Mouse (Mus musculus): Measurements from ENCODE around the gene Lamtor4. TPM values are rescaled to one million over a fixed set of nuclear protein-coding genes. Genes with fewer than 3 reads are reported as not detected.
A peak's percentile ranks its signal among the peaks of the same experiment; 100 is the strongest.

Lamtor4 gene
- polyA plus RNA-seq, 1 experiment from 2014 or later = 81.2 TPM

GRCm38 (mm10) chr5:138234224-138234623 lies 21.1 kb upstream of the Lamtor4 start:
- Histone ChIP-seq H3K9me3 (no peaks in the 10 kb centered on the region), H3K4me3 (replicated peaks) (no peak overlapping the region), H3K4me1 (replicated peaks) (no peaks in the 10 kb centered on the region), H3K36me3 (no peaks in the 10 kb centered on the region), H3K4me2 (replicated peaks) (no peak overlapping the region), H3K27me3 (no peaks in the 10 kb centered on the region), H3K27ac (no peak overlapping the region), H3K9ac (replicated peaks) (no peak overlapping the region)
- ATAC-seq = no peak

GRCm38 (mm10) chr5:138241511-138241910 lies 13.8 kb upstream of the Lamtor4 start:
- 50% methylated on average over 2 of the region's 2 CpGs for WGBS
- Histone ChIP-seq H3K4me1 (replicated peaks) (no peaks in the 10 kb centered on the region), H3K4me3 (replicated peaks) (no peak overlapping the region), H3K36me3 (no peaks in the 10 kb centered on the region), H3K9me3 (no peaks in the 10 kb centered on the region), H3K27me3 (no peaks in the 10 kb centered on the region), H3K4me2 (replicated peaks) (no peak overlapping the region), H3K9ac (replicated peaks) (no peak overlapping the region), H3K27ac (no peak overlapping the region)
- ATAC-seq = no peak

- Histone ChIP-seq H3K4me3 (replicated peaks) (no peak overlapping the region), H3K9me3 (no peaks in the 10 kb centered on the region), H3K4me2 (replicated peaks) (no peak overlapping the region), H3K36me3 (no peaks in the 10 kb centered on the region), H3K27me3 (no peaks in the 10 kb centered on the region), H3K9ac (replicated peaks) (no peak overlapping the region), H3K27ac (no peak overlapping the region), H3K4me1 (replicated peaks) (peaks cover 8% of the 10 kb centered on the region)
- 89% methylated on average over 12 of the region's 12 CpGs for WGBS
- ATAC-seq = no peak
Observed at GRCm38 (mm10) chr5:138251144-138251543, 4.1 kb upstream of the Lamtor4 start.

GRCm38 (mm10) chr5:138253061-138253460 lies 2.2 kb upstream of the Lamtor4 start:
- 91% methylated on average over 3 of the region's 3 CpGs for WGBS
- ATAC-seq = no peak
- no peak overlapping the region for H3K9ac ChIP-seq (replicated peaks)

GRCm38 (mm10) chr5:138256094-138256467 lies 799 bp downstream of the Lamtor4 start:
- H3K4me2 ChIP-seq (replicated peaks) = peak overlapping the region; percentile 82
- WGBS = 20% methylated on average over 7 of the region's 7 CpGs
- H3K27me3 ChIP-seq = no peaks in the 10 kb centered on the region
- peaks cover 16% of the 10 kb centered on the region for H3K4me1 ChIP-seq (replicated peaks)
- ATAC-seq = no peak; the same call in 1 of the 2 replicates
- peak overlapping the region; percentile 65 for H3K4me3 ChIP-seq (replicated peaks)
- peak overlapping the region; percentile 85 for H3K27ac ChIP-seq
- peaks cover 38% of the 10 kb centered on the region for H3K36me3 ChIP-seq
- H3K9me3 ChIP-seq = no peaks in the 10 kb centered on the region
- H3K9ac ChIP-seq (replicated peaks) = peak overlapping the region; percentile 73

More at GRCm38 (mm10) chr5:138253061-138253460, 2.2 kb upstream of the Lamtor4 start:
- 0 out of 2 replicates have a peak, but pooled peaks cover 8% of the 10 kb centered on the region for H3K36me3 ChIP-seq
- H3K9me3 ChIP-seq = no peaks in the 10 kb centered on the region
- no peak overlapping the region for H3K27ac ChIP-seq
- no peak overlapping the region for H3K4me2 ChIP-seq (replicated peaks)
- no peaks in the 10 kb centered on the region for H3K27me3 ChIP-seq
- peaks cover 16% of the 10 kb centered on the region for H3K4me1 ChIP-seq (replicated peaks)
- H3K4me3 ChIP-seq (replicated peaks) = no peak overlapping the region

- Histone ChIP-seq H3K4me1 (replicated peaks) (peaks cover 19% of the 10 kb centered on the region), H3K36me3 (peaks cover 47% of the 10 kb centered on the region), H3K9ac (replicated peaks) (peak overlapping the region; percentile 16; the same call in 1 of the 2 replicates), H3K4me3 (replicated peaks) (no peak overlapping the region), H3K9me3 (no peaks in the 10 kb centered on the region), H3K27me3 (no peaks in the 10 kb centered on the region), H3K4me2 (replicated peaks) (no peak overlapping the region), H3K27ac (no peak overlapping the region)
- WGBS = 90% methylated on average over 10 of the region's 10 CpGs
- no peak for ATAC-seq
Observed at GRCm38 (mm10) chr5:138256966-138257584, 1.8 kb downstream of the Lamtor4 start.

GRCm38 (mm10) chr5:138257585-138257978 lies 2.3 kb downstream of the Lamtor4 start:
- peaks cover 50% of the 10 kb centered on the region for H3K36me3 ChIP-seq
- H3K27ac ChIP-seq = no peak overlapping the region
- H3K9ac ChIP-seq (replicated peaks) = no peak overlapping the region
- H3K4me3 ChIP-seq (replicated peaks) = no peak overlapping the region
- peaks cover 24% of the 10 kb centered on the region for H3K4me1 ChIP-seq (replicated peaks)
- ATAC-seq = no peak
- H3K9me3 ChIP-seq = no peaks in the 10 kb centered on the region
- H3K27me3 ChIP-seq = no peaks in the 10 kb centered on the region
- WGBS = 91% methylated on average over 4 of the region's 4 CpGs
- no peak overlapping the region for H3K4me2 ChIP-seq (replicated peaks)

- Histone ChIP-seq H3K27ac (no peak overlapping the region), H3K4me3 (replicated peaks) (no peak overlapping the region), H3K4me1 (replicated peaks) (peaks cover 29% of the 10 kb centered on the region), H3K4me2 (replicated peaks) (no peak overlapping the region), H3K27me3 (no peaks in the 10 kb centered on the region), H3K36me3 (peaks cover 50% of the 10 kb centered on the region), H3K9ac (replicated peaks) (no peak overlapping the region), H3K9me3 (no peaks in the 10 kb centered on the region)
- ATAC-seq = no peak
- whole genome bisulfite sequencing = 91% methylated on average over 3 of the region's 3 CpGs
Observed at GRCm38 (mm10) chr5:138258078-138258477, 2.8 kb downstream of the Lamtor4 start.

GRCm38 (mm10) chr5:138258542-138258941 lies 3.3 kb downstream of the Lamtor4 start:
- Histone ChIP-seq H3K9ac (replicated peaks) (no peak overlapping the region), H3K27me3 (no peaks in the 10 kb centered on the region)
- WGBS = 93% methylated on average over 6 of the region's 6 CpGs

GRCm38 (mm10) chr5:138258993-138259392 lies 3.7 kb downstream of the Lamtor4 start:
- no peaks in the 10 kb centered on the region for H3K9me3 ChIP-seq
- H3K36me3 ChIP-seq = peaks cover 50% of the 10 kb centered on the region
- H3K4me3 ChIP-seq (replicated peaks) = no peak overlapping the region
- peaks cover 31% of the 10 kb centered on the region for H3K4me1 ChIP-seq (replicated peaks)
- H3K27ac ChIP-seq = no peak overlapping the region
- no peaks in the 10 kb centered on the region for H3K27me3 ChIP-seq
- H3K9ac ChIP-seq (replicated peaks) = no peak overlapping the region
- ATAC-seq = no peak
- WGBS = 80% methylated on average over 7 of the region's 7 CpGs
- H3K4me2 ChIP-seq (replicated peaks) = no peak overlapping the region

More at GRCm38 (mm10) chr5:138258542-138258941, 3.3 kb downstream of the Lamtor4 start:
- H3K4me1 ChIP-seq (replicated peaks) = peaks cover 31% of the 10 kb centered on the region
- H3K36me3 ChIP-seq = peaks cover 50% of the 10 kb centered on the region
- no peak overlapping the region for H3K4me3 ChIP-seq (replicated peaks)
- no peak for ATAC-seq
- no peak overlapping the region for H3K27ac ChIP-seq
- H3K9me3 ChIP-seq = no peaks in the 10 kb centered on the region
- no peak overlapping the region for H3K4me2 ChIP-seq (replicated peaks)

GRCm38 (mm10) chr5:138260051-138260450 lies 4.8 kb downstream of the Lamtor4 start:
- Histone ChIP-seq H3K9ac (replicated peaks) (0 out of 2 replicates have a peak overlapping the region, but pooled peaks have one; percentile 1), H3K4me1 (replicated peaks) (peaks cover 37% of the 10 kb centered on the region), H3K27me3 (no peaks in the 10 kb centered on the region), H3K4me3 (replicated peaks) (no peak overlapping the region), H3K9me3 (no peaks in the 10 kb centered on the region), H3K4me2 (replicated peaks) (no peak overlapping the region), H3K36me3 (peaks cover 50% of the 10 kb centered on the region), H3K27ac (no peak overlapping the region)
- 90% methylated on average over 10 of the region's 10 CpGs for WGBS
- ATAC-seq = no peak

- no peaks in the 10 kb centered on the region for H3K9me3 ChIP-seq
- peaks cover 52% of the 10 kb centered on the region for H3K36me3 ChIP-seq
- peaks cover 40% of the 10 kb centered on the region for H3K4me1 ChIP-seq (replicated peaks)
- no peaks in the 10 kb centered on the region for H3K27me3 ChIP-seq
- WGBS = 92% methylated on average over 11 of the region's 11 CpGs
- no peak for ATAC-seq
- H3K9ac ChIP-seq (replicated peaks) = no peak overlapping the region
- H3K4me3 ChIP-seq (replicated peaks) = no peak overlapping the region
- H3K27ac ChIP-seq = no peak overlapping the region
- no peak overlapping the region for H3K4me2 ChIP-seq (replicated peaks)
Observed at GRCm38 (mm10) chr5:138260834-138261233, 5.6 kb downstream of the Lamtor4 start.

GRCm38 (mm10) chr5:138262001-138262400 lies 6.7 kb downstream of the Lamtor4 start:
- no peak overlapping the region for H3K27ac ChIP-seq
- 0 out of 2 replicates have a peak overlapping the region, but pooled peaks have one; percentile 95 for H3K9ac ChIP-seq (replicated peaks)
- H3K27me3 ChIP-seq = no peaks in the 10 kb centered on the region
- WGBS = 90% methylated on average over 4 of the region's 4 CpGs
- peaks cover 60% of the 10 kb centered on the region for H3K36me3 ChIP-seq
- peaks cover 29% of the 10 kb centered on the region for H3K4me1 ChIP-seq (replicated peaks)
- no peak for ATAC-seq
- no peaks in the 10 kb centered on the region for H3K9me3 ChIP-seq
- H3K4me2 ChIP-seq (replicated peaks) = peak overlapping the region; percentile 99
- H3K4me3 ChIP-seq (replicated peaks) = peak overlapping the region; percentile 77; the same call in 1 of the 2 replicates

Data from midbrain, embryonic 13.5 days (tissue).